Mouse (Mus musculus): ENCODE measurements at regions not wholly inside any gene's neighbourhood (a gene's known extent, or its start where the extent isn't known, plus 50 kb on each side); places are given as distances from the start of the nearest gene placed in this dataset.

DNA sequence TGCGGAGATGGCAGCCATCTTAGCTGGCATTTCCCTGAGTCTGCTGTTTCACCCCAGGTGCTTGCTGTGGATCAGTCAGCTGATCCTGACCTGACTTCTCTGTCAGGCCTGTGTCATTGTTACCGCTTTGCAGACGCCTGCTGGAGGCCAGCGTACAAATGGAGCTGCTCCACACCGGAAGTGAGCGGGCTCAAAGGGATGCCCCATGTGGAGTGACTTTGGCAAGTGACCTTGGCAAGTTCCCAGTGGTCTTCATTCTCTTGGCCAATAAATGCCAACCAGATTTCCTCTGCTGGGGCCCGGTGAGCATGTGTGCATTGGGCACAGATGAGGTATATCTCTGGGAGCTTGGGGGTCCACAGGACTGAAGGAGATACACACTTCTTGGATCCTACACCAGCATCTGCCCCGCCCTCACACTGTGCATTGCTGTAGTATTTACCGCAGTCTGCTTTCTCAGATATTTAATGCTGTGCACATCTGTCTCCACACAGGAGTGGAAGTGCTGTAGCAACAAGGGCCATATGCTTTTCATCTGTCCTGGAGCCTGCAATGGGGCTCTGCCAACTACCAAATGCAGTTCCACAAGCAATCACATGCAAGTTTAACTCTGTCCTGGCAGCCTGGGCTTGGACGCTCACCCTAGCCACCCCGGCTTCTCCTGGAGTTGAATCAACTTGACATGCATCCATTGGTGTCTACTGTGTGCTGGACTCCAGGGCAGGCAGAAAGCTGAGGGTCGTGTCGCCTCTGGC is 202.7 kb downstream of the Cdh26 start:
- TF ChIP-seq CTCF (IDR thresholded peaks at IDR 0.05; ENCODE audit: low read depth, low read length) (no peak), POLR2A (IDR thresholded peaks at IDR 0.05; ENCODE audit: extremely low read depth, insufficient read depth, low read length) (no peak)

All from liver, adult 2 months (tissue).